Mouse (Mus musculus): ENCODE results near the gene Larp4. TPM values are rescaled to one million over a fixed set of nuclear protein-coding genes. Genes with fewer than 3 reads are reported as not detected.

The Larp4 gene
- total and polyA plus RNA-seq, 3 experiments, result 32.5 to 55.3 (median 54.2) TPM

DNA sequence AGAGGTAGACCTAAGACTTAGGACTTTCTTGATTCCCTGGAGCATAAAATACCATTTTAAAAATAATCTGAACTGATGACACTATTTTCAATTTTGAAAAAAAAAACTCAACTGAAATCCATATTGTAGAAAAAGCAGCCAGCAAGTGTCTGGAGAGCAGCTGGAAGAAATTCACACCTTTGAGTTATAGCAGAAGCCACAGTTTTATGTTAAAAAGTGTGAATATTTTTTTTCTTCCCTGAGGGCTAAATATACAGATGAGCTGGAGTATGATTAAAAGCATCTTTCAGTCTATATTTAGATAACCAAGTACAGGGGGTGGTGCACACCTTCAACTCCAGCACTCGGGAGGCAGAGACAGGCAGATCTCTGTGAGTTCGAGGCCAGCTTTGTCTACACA lies 60.0 kb downstream of the Larp4 start:
- no peak overlapping the region for H3K9ac ChIP-seq (ENCODE audit: low read depth, low read length)
- H3K27ac ChIP-seq, result no peak overlapping the region
- DNase-seq, result no peak
- H3K27me3 ChIP-seq (ENCODE audit: control insufficient read depth, insufficient read depth, low read length), result no peaks in the 10 kb centered on the region
- intact Hi-C loops (cut with DNase I), result loop anchor here (10.0 kb wide), 1 partner anchor 345 kb away; no protein-coding TSS in a partner anchor
- no peaks in the 10 kb centered on the region for H3K4me1 ChIP-seq (ENCODE audit: control insufficient read depth, insufficient read depth, low read length)
- 88% methylated on average over 2 of the region's 2 CpGs for WGBS
- H3K79me2 ChIP-seq (replicated peaks; ENCODE audit: control insufficient read depth, insufficient read depth, low read length), result no peaks in the 10 kb centered on the region
- H3K36me3 ChIP-seq (ENCODE audit: control insufficient read depth, insufficient read depth, low read length), result no peaks in the 10 kb centered on the region
- TF ChIP-seq EP300 (IDR thresholded peaks at IDR 0.05; ENCODE audit: insufficient read depth, low read depth, low read length) (no peak), CTCF (IDR thresholded peaks at IDR 0.05) (no peak), POLR2A (IDR thresholded peaks at IDR 0.05; ENCODE audit: insufficient read depth, low read depth, low read length) (no peak)
- no peak overlapping the region for H3K4me3 ChIP-seq

DNA sequence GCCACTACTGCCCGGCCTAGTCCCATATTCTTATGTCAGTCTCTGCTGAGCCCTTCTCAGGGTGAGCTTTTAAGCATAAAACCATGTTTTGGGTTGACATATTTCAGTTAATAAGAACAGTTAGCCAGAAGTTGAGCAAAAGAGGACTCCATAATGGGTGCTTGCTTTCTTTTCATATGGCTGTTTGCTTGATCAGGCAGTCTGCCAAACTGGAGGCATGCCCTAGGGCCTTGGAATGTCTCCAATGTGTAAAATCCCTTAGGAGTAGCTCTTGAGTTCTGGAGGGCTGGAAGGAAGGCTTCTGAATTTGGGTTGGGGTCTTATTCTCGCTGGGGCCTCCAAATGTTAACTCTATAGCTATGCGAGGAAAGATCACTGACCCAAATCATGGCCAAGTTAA lies 62.7 kb downstream of the Larp4 start:
- intact Hi-C loops (cut with DNase I), result loop anchor here (10.0 kb wide), 1 partner anchor 342 kb away; no protein-coding TSS in a partner anchor

DNA sequence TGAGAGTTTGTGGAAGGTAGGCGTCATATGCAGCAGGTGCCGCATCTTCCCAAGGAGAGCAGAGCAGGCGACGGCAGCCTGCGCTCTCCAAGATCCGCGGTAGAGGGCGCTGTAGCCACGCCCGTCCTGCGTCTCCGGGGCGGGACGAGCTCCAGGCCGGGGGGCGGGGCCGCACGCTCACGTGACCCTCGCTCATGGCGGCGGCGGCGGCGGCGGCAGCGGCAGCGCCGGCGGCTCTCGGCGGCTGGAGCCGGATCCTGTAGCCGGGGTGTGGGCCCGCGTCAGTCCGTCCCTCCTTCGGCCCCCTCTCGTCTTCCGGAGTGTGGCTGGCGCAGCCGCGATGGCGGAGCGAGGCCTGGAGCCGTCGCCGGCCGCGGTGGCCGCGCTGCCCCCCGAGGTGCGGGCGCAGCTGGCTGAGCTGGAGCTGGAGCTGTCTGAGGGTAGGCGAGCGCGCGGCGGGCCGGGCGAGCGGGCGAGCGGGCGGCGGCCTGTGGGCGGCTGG lies 68.7 kb downstream of the Larp4 start, which contains the start of gene Dip2b:
Dip2b (plus strand) TSS at position 195 of the 502 bp plus-strand sequence.
- WGBS, result under 1% methylated on average over 68 of the region's 68 CpGs
- peak within 1 kb of the TSS; percentile 96 for H3K27ac ChIP-seq
- peaks cover 14% of the 10 kb centered on the region for H3K4me1 ChIP-seq (ENCODE audit: control insufficient read depth, insufficient read depth, low read length)
- H3K36me3 ChIP-seq (ENCODE audit: control insufficient read depth, insufficient read depth, low read length), result peaks cover 11% of the 10 kb centered on the region
- intact Hi-C loops (cut with DNase I), result loop anchor here (1.0 to 10.0 kb wide), 4 partner anchors 88 to 336 kb away; partner anchors contain the start of genes Atf1 and Mettl7a1
- TF ChIP-seq POLR2A (IDR thresholded peaks at IDR 0.05; ENCODE audit: insufficient read depth, low read depth, low read length) (0 out of 2 replicates have a peak, but pooled peaks have one; percentile 24), EP300 (IDR thresholded peaks at IDR 0.05; ENCODE audit: insufficient read depth, low read depth, low read length) (peak; percentile 87), CTCF (IDR thresholded peaks at IDR 0.05) (no peak; the same call in none of the 2 replicates)
- peak within 1 kb of the TSS; percentile 70 for H3K4me3 ChIP-seq
- peak; percentile 95 to 99 for DNase-seq
- H3K79me2 ChIP-seq (replicated peaks; ENCODE audit: control insufficient read depth, insufficient read depth, low read length), result no peaks in the 10 kb centered on the region
- H3K27me3 ChIP-seq (ENCODE audit: control insufficient read depth, insufficient read depth, low read length), result no peaks in the 10 kb centered on the region
- H3K9ac ChIP-seq (ENCODE audit: low read depth, low read length), result peak within 1 kb of the TSS; percentile 97

More for the DNA sequence above, 62.7 kb downstream of the Larp4 start:
- WGBS, result 85% methylated on average over 3 of the region's 3 CpGs
- Histone ChIP-seq H3K4me1 (ENCODE audit: control insufficient read depth, insufficient read depth, low read length) (no peaks in the 10 kb centered on the region), H3K79me2 (replicated peaks; ENCODE audit: control insufficient read depth, insufficient read depth, low read length) (no peaks in the 10 kb centered on the region), H3K27me3 (ENCODE audit: control insufficient read depth, insufficient read depth, low read length) (no peaks in the 10 kb centered on the region), H3K27ac (no peak overlapping the region), H3K9ac (ENCODE audit: low read depth, low read length) (no peak overlapping the region), H3K4me3 (no peak overlapping the region), H3K36me3 (ENCODE audit: control insufficient read depth, insufficient read depth, low read length) (no peaks in the 10 kb centered on the region)
- TF ChIP-seq POLR2A (IDR thresholded peaks at IDR 0.05; ENCODE audit: insufficient read depth, low read depth, low read length) (no peak), EP300 (IDR thresholded peaks at IDR 0.05; ENCODE audit: insufficient read depth, low read depth, low read length) (no peak), CTCF (IDR thresholded peaks at IDR 0.05) (no peak)
- DNase-seq, result no peak

DNA sequence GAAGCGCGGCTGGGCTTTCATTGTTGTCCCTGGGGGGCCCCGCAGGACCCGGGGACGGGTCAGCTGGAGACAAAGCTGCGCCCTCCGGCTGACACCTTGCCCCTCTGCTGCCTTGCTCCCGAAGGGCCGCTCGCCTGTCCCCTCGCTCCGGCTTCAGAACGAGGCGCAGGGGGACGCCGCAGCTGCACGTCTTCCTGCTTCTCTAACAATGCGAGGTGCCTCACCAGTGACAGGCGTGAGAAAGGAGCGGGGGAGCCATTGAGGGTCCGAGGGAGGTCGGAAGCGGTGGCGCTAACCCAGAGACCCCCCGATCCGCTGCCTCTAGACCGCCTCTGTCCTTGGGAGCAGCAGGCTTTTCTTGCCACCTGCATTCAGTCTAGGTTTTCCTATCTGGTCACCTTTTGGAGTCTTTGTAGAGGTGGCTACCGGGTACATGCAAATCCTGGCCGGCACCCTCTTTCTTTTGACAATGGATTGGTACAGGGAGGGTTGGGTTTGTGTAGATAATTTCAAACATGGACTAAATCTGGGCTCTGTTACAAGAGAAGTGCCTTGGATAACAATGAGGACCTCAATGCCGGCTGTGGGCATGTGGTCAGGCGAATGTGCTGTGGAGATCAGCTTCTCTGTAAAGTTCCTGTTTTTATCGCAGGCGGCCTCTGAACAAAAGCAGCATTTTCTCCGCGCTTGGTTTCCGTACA lies 69.3 kb downstream of the Larp4 start:
- 0 out of 2 replicates have a peak, but pooled peaks cover 2% of the 10 kb centered on the region for H3K79me2 ChIP-seq (replicated peaks; ENCODE audit: control insufficient read depth, insufficient read depth, low read length)
- WGBS, result 1% methylated on average over 36 of the region's 36 CpGs
- H3K4me3 ChIP-seq, result peak overlapping the region; percentile 70
- H3K27me3 ChIP-seq (ENCODE audit: control insufficient read depth, insufficient read depth, low read length), result no peaks in the 10 kb centered on the region
- peak; percentile 52 to 75 for DNase-seq
- H3K4me1 ChIP-seq (ENCODE audit: control insufficient read depth, insufficient read depth, low read length), result peaks cover 14% of the 10 kb centered on the region
- H3K36me3 ChIP-seq (ENCODE audit: control insufficient read depth, insufficient read depth, low read length), result peaks cover 11% of the 10 kb centered on the region
- intact Hi-C loops (cut with DNase I), result loop anchor here (5.0 to 10.0 kb wide), 3 partner anchors 188 to 336 kb away; partner anchors contain the start of genes Atf1 and Mettl7a1
- H3K27ac ChIP-seq, result peak overlapping the region; percentile 96
- peak overlapping the region; percentile 97 for H3K9ac ChIP-seq (ENCODE audit: low read depth, low read length)
- TF ChIP-seq CTCF (IDR thresholded peaks at IDR 0.05) (no peak), POLR2A (IDR thresholded peaks at IDR 0.05; ENCODE audit: insufficient read depth, low read depth, low read length) (no peak), EP300 (IDR thresholded peaks at IDR 0.05; ENCODE audit: insufficient read depth, low read depth, low read length) (0 out of 2 replicates have a peak, but pooled peaks have one; percentile 16)

DNA sequence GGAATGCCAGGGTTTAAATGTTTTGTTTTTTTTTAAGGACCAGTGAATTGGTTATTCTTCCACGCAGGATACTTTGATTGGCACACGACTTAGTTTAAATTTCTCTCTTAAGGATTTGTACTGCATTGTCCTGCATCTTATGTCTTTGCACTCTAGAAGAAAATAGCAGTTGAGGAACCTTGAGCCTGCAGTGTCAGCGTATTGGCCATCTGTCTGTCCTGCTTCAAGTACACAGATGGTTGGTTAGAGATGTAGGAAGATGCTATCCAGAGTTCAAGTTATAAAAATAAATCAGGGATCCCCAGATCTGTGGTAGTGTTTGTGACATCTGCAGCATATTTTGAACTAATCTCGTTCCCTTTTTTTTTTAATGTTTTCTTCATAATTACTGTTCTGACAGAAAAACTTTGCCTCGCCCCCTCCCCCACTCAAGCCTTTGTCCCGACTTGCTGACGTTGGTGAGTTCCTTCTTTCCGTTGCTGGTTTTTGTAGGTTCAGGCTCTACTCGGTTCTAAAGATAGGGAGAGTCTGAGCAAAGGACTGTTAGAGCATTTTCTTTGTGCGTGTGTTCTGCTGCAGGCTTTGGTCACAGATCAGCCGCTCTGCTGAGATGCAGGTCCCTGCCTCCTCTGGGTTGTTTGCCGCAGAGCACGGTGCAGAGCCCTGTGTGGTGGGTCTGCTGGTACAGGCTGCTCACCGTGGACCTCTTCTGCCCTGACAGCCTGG lies 70.8 kb downstream of the Larp4 start:
- intact Hi-C loops (cut with DNase I), result no loop called here

More for the DNA sequence above, 70.8 kb downstream of the Larp4 start:
- Histone ChIP-seq H3K27me3 (ENCODE audit: control insufficient read depth, insufficient read depth, low read length) (no peaks in the 10 kb centered on the region), H3K27ac (peak overlapping the region; percentile 50), H3K36me3 (ENCODE audit: control insufficient read depth, insufficient read depth, low read length) (peaks cover 17% of the 10 kb centered on the region), H3K79me2 (replicated peaks; ENCODE audit: control insufficient read depth, insufficient read depth, low read length) (0 out of 2 replicates have a peak, but pooled peaks cover 2% of the 10 kb centered on the region), H3K4me3 (peak overlapping the region; percentile 70), H3K4me1 (ENCODE audit: control insufficient read depth, insufficient read depth, low read length) (peaks cover 22% of the 10 kb centered on the region), H3K9ac (ENCODE audit: low read depth, low read length) (peak overlapping the region; percentile 18)
- WGBS, result 26% methylated on average over 14 of the region's 14 CpGs
- TF ChIP-seq EP300 (IDR thresholded peaks at IDR 0.05; ENCODE audit: insufficient read depth, low read depth, low read length) (0 out of 2 replicates have a peak, but pooled peaks have one; percentile 35), POLR2A (IDR thresholded peaks at IDR 0.05; ENCODE audit: insufficient read depth, low read depth, low read length) (no peak)
- peak in 1 of 2 experiments; percentile 52 for DNase-seq

All from heart, adult 2 months (tissue).